Mouse (Mus musculus) embryonic facial prominence, embryonic 10.5 days (tissue): ENCODE data around the gene Shank2. TPM values are rescaled to one million over a fixed set of nuclear protein-coding genes. Genes with fewer than 3 reads are reported as not detected.

Source experiments
- DNase-seq: peaks from one replicate; pipeline ENCODE4 v3.0.0-alpha.2; 2017; ENCODE audit warnings: low spot score
- H3K27ac ChIP-seq: fragments of 300-500 bp; sonication (generic); replicated peaks from 2 replicates; pipeline ENCODE4 v1.5.1; 2016; ENCODE audit warnings: mild to moderate bottlenecking
- H3K27me3 ChIP-seq: fragments of 300-500 bp; sonication (generic); replicated peaks from 2 replicates; pipeline ENCODE4 v1.6.1; 2016; ENCODE audit warnings: low read depth, mild to moderate bottlenecking; ENCODE audit not compliant: poor library complexity, severe bottlenecking
- H3K36me3 ChIP-seq: fragments of 300-500 bp; sonication (generic); replicated peaks from 2 replicates; pipeline ENCODE4 v1.6.1; 2016; ENCODE audit warnings: mild to moderate bottlenecking, moderate library complexity
- H3K4me1 ChIP-seq: fragments of 300-500 bp; sonication (generic); 2 replicates; pipeline ENCODE4 v1.6.1; 2016
- H3K4me3 ChIP-seq: fragments of 300-500 bp; sonication (generic); 2 replicates; pipeline ENCODE4 v1.5.1; 2016; ENCODE audit warnings: mild to moderate bottlenecking, moderate library complexity
- H3K9me3 ChIP-seq: fragments of 300-500 bp; sonication (generic); 2 replicates; pipeline ENCODE4 v1.6.1; 2016; ENCODE audit warnings: mild to moderate bottlenecking
- WGBS: fragments of 180-500 bp; shearing (Covaris S2); methylation state at CpG from one replicate; pipeline ENCODE4 v1.1.7; 2016; 5-methylcytosine and 5-hydroxymethylcytosine counted together
- polyA plus RNA-seq: library from polyadenylated mRNA; unstranded; fragments of >200 nt; fragmentation: Nextera tagmentation; extraction: Ambion mirVana; gene quantifications from 2 replicates; pipeline ENCODE4 v1.2.1, GENCODE M21; 2016

Gene Shank2
- polyA plus RNA-seq, 1 experiment from 2014 or later: 0.75 TPM

GRCm38 (mm10) chr7:144278703-144279102, 277.0 kb downstream of the Shank2 start:
- DNase-seq: no peak
- WGBS: 76% methylated on average over 4 of the region's 4 CpGs
- Histone ChIP-seq H3K9me3 (no peaks in the 10 kb centered on the region), H3K27ac (no peak overlapping the region), H3K36me3 (no peaks in the 10 kb centered on the region), H3K4me3 (no peak overlapping the region), H3K4me1 (peaks cover 5% of the 10 kb centered on the region), H3K27me3 (peaks cover 5% of the 10 kb centered on the region; the same call in 1 of the 2 replicates)

DNA sequence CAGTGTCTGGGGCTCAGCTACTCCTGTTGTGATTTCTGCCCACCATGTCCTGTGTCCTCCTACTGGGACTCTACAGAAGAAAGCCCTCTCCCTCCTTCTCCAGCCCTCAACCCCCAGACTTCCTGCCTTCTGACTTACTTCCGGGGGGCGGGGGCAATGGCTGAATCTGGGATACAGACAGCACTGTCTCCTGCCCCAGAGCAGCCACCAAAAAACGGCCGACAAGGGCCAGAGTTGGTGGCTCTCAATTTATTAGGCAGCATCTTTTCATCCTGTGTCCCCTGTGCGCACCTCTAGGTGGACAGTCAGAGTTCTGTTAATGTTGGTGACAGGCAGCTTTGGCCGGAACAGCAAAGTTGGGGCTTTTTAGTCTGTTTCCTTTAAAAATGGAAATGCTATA, 282.0 kb downstream of the Shank2 start:
- H3K27ac ChIP-seq: peak overlapping the region; percentile 89
- peak overlapping the region; percentile 74 for H3K4me3 ChIP-seq
- DNase-seq: peak; percentile 60
- WGBS: 8% methylated on average over 6 of the region's 6 CpGs
- no peaks in the 10 kb centered on the region for H3K9me3 ChIP-seq
- peaks cover 11% of the 10 kb centered on the region; the same call in 1 of the 2 replicates for H3K27me3 ChIP-seq
- peaks cover 29% of the 10 kb centered on the region for H3K4me1 ChIP-seq
- H3K36me3 ChIP-seq: no peaks in the 10 kb centered on the region

DNA sequence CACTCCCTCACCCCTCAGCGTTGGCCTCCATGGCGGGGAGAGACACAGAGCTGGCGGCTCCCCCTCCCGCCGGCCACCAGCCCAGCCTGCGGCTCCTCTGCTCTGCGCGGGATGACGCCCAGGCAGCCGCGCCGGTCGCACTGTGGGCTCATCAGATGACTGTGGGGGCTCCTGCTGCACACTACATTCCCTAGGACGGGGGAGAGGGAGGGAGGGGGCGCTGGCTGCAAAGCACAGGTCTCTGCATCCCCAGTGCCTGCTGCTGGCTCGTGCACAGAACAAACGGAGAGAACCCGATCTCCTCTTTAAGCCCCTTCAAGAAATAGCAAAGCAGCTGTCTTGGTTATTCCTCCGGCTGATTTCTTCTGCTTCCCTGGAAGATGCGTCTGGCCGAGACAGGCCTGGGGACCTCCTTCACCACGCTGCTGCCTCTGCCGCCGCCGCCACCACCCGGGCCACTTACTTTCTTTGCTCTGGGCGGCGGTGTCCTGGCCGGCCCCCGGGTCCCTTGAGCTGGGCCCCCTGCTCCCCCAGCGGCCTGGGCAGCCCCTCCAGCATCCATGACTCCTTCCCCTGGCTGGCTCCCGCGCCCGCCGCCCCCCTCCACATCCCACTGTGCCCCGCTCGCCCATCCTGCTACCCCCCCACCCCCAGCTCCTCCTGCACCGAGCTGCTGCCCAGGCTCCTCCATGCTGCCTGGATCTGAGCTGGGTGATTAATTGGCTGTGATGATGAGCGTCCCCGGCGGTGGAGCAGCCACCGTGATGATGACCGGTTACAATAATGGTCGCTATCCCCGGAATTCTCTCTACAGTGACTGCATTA, 282.7 kb downstream of the Shank2 start:
- peak; percentile 80 for DNase-seq
- WGBS: under 1% methylated on average over 45 of the region's 45 CpGs
- no peaks in the 10 kb centered on the region for H3K36me3 ChIP-seq
- peak overlapping the region; percentile 74 for H3K4me3 ChIP-seq
- peak overlapping the region; percentile 89 for H3K27ac ChIP-seq
- H3K27me3 ChIP-seq: peaks cover 11% of the 10 kb centered on the region; the same call in 1 of the 2 replicates
- no peaks in the 10 kb centered on the region for H3K9me3 ChIP-seq
- H3K4me1 ChIP-seq: peaks cover 29% of the 10 kb centered on the region

DNA sequence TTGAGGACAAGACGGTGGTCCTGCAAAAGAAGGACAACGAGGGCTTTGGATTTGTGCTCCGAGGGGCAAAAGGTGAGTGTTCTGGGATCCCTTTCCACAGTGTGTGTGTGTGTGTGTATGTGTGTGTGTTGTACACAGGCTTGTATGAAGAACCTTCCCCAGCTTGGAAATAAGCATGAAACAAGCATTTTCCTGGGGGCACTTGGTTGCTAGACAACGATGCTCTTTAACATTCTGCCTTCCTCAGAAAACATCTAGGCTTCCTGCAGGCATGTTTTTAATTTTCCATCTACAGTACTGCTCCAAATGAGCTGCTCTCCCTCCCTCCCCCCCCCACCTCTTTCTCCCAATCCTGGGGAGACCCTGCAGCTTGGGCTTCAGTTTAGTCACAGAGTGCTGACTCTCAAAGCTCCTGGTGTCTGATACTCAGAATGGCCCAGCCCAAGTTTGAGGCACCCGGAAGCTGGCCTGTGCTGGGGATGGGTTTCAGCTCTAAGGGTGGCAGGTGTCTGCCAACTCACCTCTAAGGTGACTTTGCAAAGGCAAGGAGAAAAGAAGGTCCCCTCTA, 283.4 kb downstream of the Shank2 start:
- Histone ChIP-seq H3K27ac (peak overlapping the region; percentile 89), H3K9me3 (no peaks in the 10 kb centered on the region), H3K36me3 (no peaks in the 10 kb centered on the region), H3K27me3 (peaks cover 11% of the 10 kb centered on the region; the same call in 1 of the 2 replicates), H3K4me3 (peak overlapping the region; percentile 74), H3K4me1 (peaks cover 36% of the 10 kb centered on the region)
- no peak for DNase-seq
- WGBS: 19% methylated on average over 5 of the region's 5 CpGs

DNA sequence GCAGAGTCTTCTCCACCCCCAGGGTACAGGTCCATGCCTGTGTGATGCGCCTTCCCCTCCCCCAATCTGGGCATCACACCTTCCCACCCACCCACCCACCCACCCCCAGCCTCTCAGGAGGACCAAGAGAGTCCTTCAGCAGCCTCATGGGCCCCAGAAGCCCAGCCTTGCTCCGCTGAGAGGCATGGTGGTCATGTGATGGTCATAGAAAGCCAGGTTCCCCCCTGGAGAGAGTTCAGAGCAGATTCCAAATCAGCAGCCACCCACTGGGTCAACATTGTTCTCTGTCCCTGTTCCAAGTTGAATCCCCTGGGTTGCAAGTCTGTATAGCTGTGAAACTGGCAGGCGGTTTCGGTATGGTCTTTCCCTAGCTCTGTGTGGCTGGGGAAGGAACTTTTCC, 284.2 kb downstream of the Shank2 start:
- Histone ChIP-seq H3K36me3 (no peaks in the 10 kb centered on the region), H3K4me3 (peak overlapping the region; percentile 74; the same call in 1 of the 2 replicates), H3K27ac (peak overlapping the region; percentile 89; the same call in 1 of the 2 replicates), H3K27me3 (peaks cover 11% of the 10 kb centered on the region; the same call in 1 of the 2 replicates), H3K9me3 (no peaks in the 10 kb centered on the region), H3K4me1 (peaks cover 38% of the 10 kb centered on the region)
- no peak for DNase-seq
- 78% methylated on average over 4 of the region's 4 CpGs for WGBS

DNA sequence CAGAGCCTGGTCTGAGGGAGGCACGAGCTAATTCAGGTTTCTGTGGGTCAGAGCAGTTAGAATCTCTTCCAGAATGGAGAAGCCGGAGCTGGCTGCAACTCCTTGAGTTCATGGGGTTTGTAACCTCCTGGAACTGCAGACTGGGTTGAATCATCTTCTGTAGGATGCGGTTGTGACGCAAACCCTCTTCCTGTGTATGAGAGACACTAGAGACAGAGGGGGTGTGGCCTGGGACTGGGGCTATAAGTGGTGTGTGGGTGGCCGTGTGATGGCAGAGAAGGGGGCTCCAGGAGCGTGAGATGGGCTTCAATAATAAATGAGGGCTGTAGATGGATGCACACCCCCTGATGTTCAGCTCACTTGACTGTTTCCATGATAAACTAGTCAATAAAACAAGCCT, 286.3 kb downstream of the Shank2 start:
- Histone ChIP-seq H3K27me3 (0 out of 2 replicates have a peak, but pooled peaks cover 6% of the 10 kb centered on the region), H3K4me3 (no peak overlapping the region), H3K9me3 (no peaks in the 10 kb centered on the region), H3K27ac (no peak overlapping the region), H3K36me3 (no peaks in the 10 kb centered on the region), H3K4me1 (peaks cover 42% of the 10 kb centered on the region)
- DNase-seq: no peak
- WGBS: 79% methylated on average over 6 of the region's 6 CpGs

DNA sequence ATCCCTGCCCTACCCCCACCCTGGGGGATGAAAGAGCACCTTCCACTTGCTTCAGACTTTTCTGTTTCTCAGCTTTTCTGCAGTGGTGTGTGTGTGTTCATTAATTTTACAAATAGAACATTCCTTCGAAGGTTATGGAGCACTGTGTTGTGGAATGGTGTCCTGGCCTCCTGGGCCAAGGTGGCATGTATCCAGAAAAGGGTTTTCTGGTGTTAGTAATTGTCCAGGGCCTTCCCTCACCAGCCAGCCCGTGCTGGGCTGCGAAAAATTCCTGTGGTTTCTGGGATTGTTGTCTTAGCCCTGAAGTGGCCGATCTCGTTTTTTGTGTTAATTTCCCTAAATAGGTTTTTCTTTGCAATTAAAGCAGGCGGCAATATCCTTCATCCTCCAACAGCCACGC, 289.8 kb downstream of the Shank2 start:
- Histone ChIP-seq H3K27me3 (no peaks in the 10 kb centered on the region), H3K9me3 (no peaks in the 10 kb centered on the region), H3K4me3 (no peak overlapping the region), H3K4me1 (peaks cover 13% of the 10 kb centered on the region; the same call in 1 of the 2 replicates), H3K27ac (no peak overlapping the region), H3K36me3 (no peaks in the 10 kb centered on the region)
- 70% methylated on average over 7 of the region's 7 CpGs for whole genome bisulfite sequencing
- DNase-seq: no peak

GRCm38 (mm10) chr7:144293611-144294010, 291.9 kb downstream of the Shank2 start:
- H3K4me3 ChIP-seq: no peak overlapping the region
- H3K4me1 ChIP-seq: peaks cover 13% of the 10 kb centered on the region; the same call in 1 of the 2 replicates
- DNase-seq: no peak
- H3K27ac ChIP-seq: no peak overlapping the region
- no peaks in the 10 kb centered on the region for H3K36me3 ChIP-seq
- no peaks in the 10 kb centered on the region for H3K27me3 ChIP-seq
- WGBS: 80% methylated on average over 3 of the region's 3 CpGs
- H3K9me3 ChIP-seq: no peaks in the 10 kb centered on the region

DNA sequence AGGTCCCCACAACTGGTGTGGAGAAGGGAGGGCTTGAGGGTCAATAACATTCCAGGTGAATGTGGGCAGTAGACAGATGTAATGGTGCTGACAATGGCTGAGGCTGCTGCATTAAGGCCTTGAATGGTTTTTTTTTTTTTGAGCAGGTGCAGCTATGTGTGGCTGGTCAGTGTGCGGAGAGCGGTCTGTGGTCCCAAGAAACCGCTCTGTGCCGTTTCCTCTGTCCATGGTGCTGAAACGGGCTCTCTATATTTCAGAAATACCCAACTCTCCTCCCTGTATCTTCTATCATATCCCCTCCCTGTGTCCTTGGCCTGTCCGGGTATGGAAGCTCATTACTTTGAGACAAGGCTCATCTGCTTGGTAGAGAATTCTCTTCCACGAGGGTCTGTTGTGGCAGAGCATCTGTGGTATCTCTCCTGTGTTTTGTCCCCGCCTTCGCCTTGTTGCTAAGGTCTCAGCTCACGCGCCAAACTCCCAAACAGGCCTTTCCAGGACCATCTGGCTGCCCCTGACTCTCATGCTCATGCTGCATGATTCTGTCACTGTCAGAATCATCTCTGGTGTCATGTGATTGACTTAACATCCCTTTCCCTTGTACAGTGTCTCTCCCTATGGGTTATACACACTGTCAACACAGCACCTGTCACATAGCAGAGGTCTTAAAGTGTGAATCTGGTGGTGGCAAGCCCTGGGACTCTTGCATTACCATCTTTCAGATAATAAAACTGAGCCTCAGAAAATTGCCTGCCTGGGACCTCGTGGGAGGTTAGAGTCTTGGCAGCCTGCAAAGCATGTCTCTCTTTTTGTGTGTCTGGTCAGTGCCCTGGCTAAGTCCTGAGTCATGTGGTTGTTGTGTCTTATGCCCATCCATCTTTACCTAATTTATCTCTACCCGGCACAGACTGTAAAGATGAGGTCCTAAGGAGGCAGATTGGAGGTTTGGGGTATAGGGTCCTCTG, 292.8 kb downstream of the Shank2 start:
- peak; percentile 73 for DNase-seq
- H3K36me3 ChIP-seq: no peaks in the 10 kb centered on the region
- H3K4me3 ChIP-seq: no peak overlapping the region
- peaks cover 13% of the 10 kb centered on the region; the same call in 1 of the 2 replicates for H3K4me1 ChIP-seq
- WGBS: 47% methylated on average over 13 of the region's 13 CpGs
- H3K27ac ChIP-seq: no peak overlapping the region
- no peaks in the 10 kb centered on the region for H3K27me3 ChIP-seq
- H3K9me3 ChIP-seq: no peaks in the 10 kb centered on the region

DNA sequence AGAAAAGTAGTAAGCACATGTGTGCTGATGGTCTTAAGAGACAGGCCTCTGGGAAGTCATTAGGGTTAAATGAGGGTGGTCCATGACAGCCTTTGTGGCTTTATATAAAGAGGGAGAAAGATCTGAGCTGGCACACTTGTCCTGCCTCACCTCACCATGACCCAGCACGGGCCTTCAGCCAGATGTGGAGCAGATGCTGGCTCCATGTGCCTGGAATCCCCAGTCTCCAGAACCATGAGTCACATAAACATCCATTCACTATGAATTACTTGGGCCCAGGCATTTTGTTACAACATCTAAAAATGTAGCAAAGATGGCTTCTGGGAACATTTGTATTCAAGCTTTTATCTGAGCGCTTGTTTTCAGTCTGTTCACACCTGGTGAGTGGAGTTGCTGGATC, 297.6 kb downstream of the Shank2 start:
- Histone ChIP-seq H3K36me3 (no peaks in the 10 kb centered on the region), H3K9me3 (no peaks in the 10 kb centered on the region), H3K4me3 (no peak overlapping the region), H3K27me3 (no peaks in the 10 kb centered on the region), H3K4me1 (no peaks in the 10 kb centered on the region), H3K27ac (no peak overlapping the region)
- no peak for DNase-seq
- WGBS: 84% methylated on average over 2 of the region's 2 CpGs

DNA sequence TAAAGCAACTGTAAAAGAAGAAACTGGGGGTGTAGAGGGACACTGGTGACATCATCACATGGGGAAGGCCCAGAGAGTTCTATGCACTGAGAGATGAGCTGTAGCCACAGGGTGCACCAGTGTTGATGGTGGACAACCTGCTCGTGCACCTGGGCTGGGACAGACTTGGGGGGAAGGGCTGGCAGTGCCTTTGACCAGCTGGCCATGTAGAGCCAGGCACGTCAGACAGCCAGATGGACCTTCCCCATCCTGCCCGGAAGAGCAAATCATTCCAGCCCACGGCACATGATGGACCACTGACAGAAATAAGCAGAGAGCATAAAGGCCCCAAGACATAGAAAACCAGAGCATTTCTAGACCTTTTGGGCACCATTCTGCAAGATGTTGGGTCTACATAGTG, 299.9 kb downstream of the Shank2 start:
- Histone ChIP-seq H3K9me3 (no peaks in the 10 kb centered on the region), H3K36me3 (no peaks in the 10 kb centered on the region), H3K4me3 (no peak overlapping the region), H3K4me1 (no peaks in the 10 kb centered on the region), H3K27ac (no peak overlapping the region), H3K27me3 (no peaks in the 10 kb centered on the region)
- DNase-seq: no peak
- 87% methylated on average over 4 of the region's 4 CpGs for WGBS

DNA sequence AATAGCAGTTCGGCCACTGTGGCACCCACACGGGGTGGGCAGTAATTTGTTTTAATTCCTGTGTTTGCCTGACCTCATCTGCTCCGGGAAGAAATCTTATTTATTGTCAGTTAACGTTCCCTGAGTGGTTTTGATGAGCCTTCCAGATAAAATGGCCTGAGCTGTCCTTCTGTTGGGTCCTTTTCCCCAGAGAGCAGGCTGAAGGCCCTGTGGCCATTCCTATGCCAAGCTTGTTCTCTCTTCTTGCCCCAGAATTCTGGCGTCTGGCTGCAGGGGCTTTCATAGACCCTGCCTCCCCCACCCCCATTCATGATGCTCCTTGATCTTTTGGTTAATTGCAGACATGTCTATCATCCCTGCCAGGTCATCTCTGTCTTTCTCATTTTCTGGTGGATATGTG, 300.8 kb downstream of the Shank2 start:
- Histone ChIP-seq H3K27me3 (no peaks in the 10 kb centered on the region), H3K4me1 (no peaks in the 10 kb centered on the region), H3K36me3 (no peaks in the 10 kb centered on the region), H3K27ac (no peak overlapping the region), H3K4me3 (no peak overlapping the region), H3K9me3 (no peaks in the 10 kb centered on the region)
- DNase-seq: no peak
- WGBS: 73% methylated on average over 5 of the region's 5 CpGs
